Mouse (Mus musculus) adrenal gland, postnatal 14 days (tissue): ENCODE data around the gene Dlk1. TPM values are rescaled to one million over a fixed set of nuclear protein-coding genes. Genes with fewer than 3 reads are reported as not detected.
A peak's percentile ranks its signal among the peaks of the same experiment; 100 is the strongest.
"Not testable (repeated sequence)": the region's sequence is repeated elsewhere in the genome, so short reads cannot be mapped to it uniquely, and the experiment has no call there.

Source experiments
- DNase-seq: peaks from one replicate; pipeline ENCODE4 v3.0.0; 2021; ENCODE audit warnings: mixed read lengths
- total RNA-seq: library from RNA; stranded (reverse); gene quantifications from 2 replicates; pipeline ENCODE4 v1.2.3, GENCODE M21; 2021

The Dlk1 gene
- total RNA-seq, 1 experiment from 2014 or later: 494 TPM

DNA sequence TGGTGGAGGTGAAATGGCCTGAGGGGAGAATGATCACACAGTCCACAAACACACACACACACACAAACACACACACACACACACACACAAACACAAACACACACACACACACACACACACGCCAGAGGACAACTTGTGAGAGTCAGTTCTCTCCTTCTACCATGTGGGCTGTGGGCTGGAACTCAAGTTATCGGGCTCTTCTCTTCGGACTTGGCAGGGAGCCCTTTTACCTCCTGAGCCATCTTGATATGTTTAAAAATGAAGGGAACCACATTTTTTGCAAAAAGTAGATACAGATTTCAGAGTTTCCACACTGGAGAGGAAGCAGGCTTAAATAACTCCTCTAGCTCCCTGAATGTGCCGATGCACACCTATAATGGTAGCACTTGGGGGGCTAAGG lies 22.9 kb downstream of the Dlk1 start:
- DNase-seq: no peak

DNA sequence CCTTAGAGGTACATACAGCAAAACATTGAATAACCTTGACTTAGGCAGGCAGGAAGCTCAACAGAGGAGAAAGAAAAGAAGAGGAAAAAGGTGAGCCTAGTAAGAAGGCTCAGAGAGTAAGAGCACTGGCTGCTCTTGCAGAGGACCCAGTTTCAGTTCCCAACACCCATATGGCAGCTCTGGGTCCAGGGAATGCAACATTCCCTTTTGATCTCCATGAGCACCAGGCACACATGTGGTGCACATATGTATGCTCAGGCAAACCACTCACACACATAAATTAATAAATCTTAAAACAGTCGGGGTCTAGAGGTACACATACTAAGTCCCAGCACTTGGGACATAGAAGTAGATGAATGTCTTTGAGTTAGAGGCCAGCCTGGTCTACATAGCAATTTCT lies 33.9 kb downstream of the Dlk1 start:
- DNase-seq: not testable (repeated sequence)

GRCm38 (mm10) chr12:109491701-109492100 lies 39.1 kb downstream of the Dlk1 start:
- DNase-seq: no peak

DNA sequence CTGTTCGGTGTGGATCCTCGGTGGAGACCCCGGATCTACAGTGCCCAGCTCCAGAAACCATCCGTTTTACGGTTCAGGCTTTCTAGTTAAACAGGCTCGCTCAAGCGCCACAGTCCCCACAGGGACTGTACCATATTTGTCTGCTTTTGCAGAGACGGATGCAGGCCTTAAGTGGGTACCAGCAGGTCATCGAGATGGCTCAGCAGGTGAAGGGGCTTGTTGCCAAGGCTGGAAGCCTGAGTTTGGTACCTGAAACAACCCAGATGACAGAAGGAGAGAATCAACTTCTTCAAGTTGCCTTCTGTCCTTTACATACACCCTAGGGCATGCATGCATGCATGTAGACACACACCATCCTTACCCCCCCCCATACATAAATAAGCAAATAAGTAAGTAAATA lies 40.8 kb downstream of the Dlk1 start:
- no peak for DNase-seq

GRCm38 (mm10) chr12:109495016-109495644 lies 42.5 kb downstream of the Dlk1 start:
- DNase-seq: no peak

DNA sequence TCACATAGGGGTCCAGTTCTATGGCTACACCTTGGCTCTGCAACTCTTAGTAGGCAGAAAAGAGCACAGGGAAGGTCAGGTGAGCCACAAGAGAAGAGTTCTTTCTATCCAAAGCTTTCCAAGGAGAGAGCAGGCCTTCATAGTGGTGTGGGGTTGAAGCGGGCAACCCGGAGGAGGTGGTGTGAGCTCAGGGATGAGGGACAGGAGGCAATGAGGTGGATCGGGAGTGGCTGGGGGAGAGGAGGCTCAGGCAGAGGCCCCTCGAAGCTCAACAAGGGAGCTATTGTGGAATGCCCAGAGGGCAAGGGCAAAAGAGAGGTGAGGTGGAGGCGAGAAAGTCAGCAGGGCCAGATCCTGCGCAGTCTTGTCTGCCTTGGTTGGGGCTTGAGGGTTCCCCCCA lies 43.8 kb downstream of the Dlk1 start:
- no peak for DNase-seq

GRCm38 (mm10) chr12:109500992-109501391 lies 48.4 kb downstream of the Dlk1 start:
- DNase-seq: no peak

DNA sequence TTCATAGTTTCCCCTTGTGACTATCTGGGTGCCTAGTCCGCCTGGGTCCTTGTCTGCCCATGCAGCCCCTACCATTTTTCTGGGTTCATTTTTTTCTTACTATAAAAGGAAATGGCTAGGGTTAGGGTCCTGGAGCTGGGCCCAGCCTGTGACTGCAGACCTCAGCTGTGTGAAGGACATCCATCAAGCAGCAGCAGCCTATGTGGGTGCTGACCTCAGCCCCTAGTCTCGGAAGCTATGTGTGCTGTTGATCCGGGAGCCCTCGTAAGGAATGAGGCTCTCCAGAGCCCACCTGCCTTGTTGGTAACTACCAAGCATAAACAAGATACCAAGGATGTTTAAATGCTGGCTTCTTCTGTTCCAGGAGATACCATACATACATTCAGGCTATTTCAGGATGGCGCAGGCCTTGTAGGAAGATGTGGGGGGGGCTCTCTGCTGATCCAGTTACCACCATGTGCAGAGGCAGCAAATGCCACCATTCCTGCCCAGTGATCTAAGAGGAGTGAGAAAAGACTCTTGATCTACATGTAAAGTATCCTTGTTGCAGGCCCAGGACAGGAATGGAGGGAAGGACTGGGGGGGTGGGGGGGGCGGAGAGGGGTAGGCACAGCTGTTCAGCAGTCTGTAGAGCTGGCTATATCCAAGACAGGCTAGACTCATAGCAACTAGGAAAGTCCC lies 49.9 kb downstream of the Dlk1 start:
- DNase-seq: no peak

DNA sequence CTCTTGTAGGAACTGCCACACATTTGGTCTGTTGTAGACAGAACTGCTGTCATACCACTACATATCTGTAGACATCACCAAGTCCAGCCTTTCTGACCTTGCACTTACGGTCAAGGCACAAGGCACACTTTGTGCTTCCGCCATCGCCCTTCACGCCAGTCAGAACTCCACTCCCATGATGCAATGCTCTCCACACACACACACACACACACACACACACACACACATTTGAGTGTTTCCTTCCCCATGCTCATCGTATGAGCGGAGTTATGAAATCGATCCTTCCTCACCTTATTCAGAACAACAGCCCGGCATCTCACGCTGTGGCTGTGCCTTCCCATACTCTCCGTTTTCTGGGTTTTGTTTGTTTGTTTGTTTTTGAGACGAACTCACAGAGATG lies 55.1 kb downstream of the Dlk1 start:
- DNase-seq: peak; percentile 26

DNA sequence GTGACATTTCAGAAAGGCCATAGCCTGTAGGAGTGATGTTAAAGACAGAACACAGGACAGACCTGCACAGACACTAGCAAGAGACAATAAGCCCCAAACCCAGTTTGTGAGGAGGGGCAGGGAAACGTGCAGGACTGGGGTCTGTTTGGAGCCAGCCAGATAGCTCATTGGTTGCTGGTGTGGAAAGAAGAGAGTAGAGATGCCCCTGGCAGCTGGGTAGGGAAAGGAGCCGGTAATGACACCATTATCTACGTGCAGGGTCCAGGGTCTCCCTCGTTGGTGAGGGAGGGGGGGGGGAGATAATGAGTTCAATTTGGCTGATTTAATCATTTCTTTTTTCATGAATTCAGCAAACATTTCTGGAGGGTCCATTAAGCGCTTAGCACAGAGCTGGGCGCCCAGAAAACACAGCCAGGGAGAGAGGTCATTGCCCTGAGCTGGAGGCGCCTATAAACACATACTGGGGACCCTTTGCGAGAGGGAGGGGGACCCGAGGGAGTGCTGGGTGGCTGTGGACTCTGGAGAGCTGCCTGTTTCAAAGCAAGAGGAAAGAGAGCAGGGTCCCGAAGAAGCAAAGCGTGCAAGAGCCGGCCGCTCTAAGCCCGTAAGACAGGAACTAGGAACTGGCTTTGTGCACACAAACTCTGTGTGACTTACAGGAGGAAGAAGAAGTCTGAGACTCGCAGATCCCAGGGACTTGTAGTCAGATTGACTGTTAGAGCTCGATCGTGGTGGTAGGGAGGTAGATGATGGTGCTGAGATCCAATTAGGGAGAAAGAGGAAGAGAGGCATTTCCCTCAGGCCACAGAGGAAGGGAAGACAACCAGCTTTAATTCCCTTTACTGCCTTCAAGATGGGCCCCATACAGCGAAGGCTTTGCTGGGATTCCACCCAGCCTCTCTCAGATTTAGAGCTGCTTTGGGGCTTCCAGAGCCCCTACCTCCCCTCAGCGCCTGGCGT lies 56.2 kb downstream of the Dlk1 start:
- no peak for DNase-seq

GRCm38 (mm10) chr12:109509531-109510137 lies 57.0 kb downstream of the Dlk1 start:
- DNase-seq: peak; percentile 40

GRCm38 (mm10) chr12:109510247-109510646 lies 57.6 kb downstream of the Dlk1 start:
- no peak for DNase-seq

- DNase-seq: no peak
Measured at GRCm38 (mm10) chr12:109511456-109511855, 58.8 kb downstream of the Dlk1 start.

- DNase-seq: peak; percentile 27
Measured at GRCm38 (mm10) chr12:109512151-109512907, 59.7 kb downstream of the Dlk1 start.

Other genes with a start within 250 kb of the Dlk1 start
- gene Rtl1, start 147.5 kb downstream of the Dlk1 start, total RNA-seq: 4.4 and 4.5 TPM in 2 replicates